Mouse (Mus musculus) left cerebral cortex, postnatal 14 days (tissue): ENCODE results near the gene Trp53bp2. TPM values are rescaled to one million over a fixed set of nuclear protein-coding genes. Genes with fewer than 3 reads are reported as not detected.

Experiments
- total RNA-seq, 2 experiments: library from RNA; stranded (reverse); gene quantifications; 2 replicates each; pipeline ENCODE4 v1.2.3; 2021

The Trp53bp2 gene
- total RNA-seq, 2 experiments from 2014 or later = 18.7 to 19.0 TPM

Other genes starting within 250 kb of the Trp53bp2 start
- gene Vmn1r1, start 244.7 kb upstream of the Trp53bp2 start, total RNA-seq = not detected
- 10 to 100 TPM; 68.5 to 75.1 TPM for gene Degs1, start 126.4 kb upstream of the Trp53bp2 start, total RNA-seq
- gene Fbxo28, start 67.5 kb upstream of the Trp53bp2 start, total RNA-seq = 10 to 100 TPM; 46.9 to 47.5 TPM
- gene Capn2, start 108.4 kb downstream of the Trp53bp2 start, total RNA-seq = 10 to 100 TPM; 55.6 to 59.4 TPM
- gene Capn8, start 155.8 kb downstream of the Trp53bp2 start, total RNA-seq = under 1 TPM in 1 of 2 experiments, not detected in 1; 0.13 TPM